Mouse (Mus musculus): ENCODE results near the gene Tpcn2. TPM values are rescaled to one million over a fixed set of nuclear protein-coding genes. Genes with fewer than 3 reads are reported as not detected.
A peak's percentile ranks its signal among the peaks of the same experiment; 100 is the strongest.

Gene Tpcn2
- total RNA-seq (2017): 5.7 and 6.6 TPM in 2 replicates

DNA sequence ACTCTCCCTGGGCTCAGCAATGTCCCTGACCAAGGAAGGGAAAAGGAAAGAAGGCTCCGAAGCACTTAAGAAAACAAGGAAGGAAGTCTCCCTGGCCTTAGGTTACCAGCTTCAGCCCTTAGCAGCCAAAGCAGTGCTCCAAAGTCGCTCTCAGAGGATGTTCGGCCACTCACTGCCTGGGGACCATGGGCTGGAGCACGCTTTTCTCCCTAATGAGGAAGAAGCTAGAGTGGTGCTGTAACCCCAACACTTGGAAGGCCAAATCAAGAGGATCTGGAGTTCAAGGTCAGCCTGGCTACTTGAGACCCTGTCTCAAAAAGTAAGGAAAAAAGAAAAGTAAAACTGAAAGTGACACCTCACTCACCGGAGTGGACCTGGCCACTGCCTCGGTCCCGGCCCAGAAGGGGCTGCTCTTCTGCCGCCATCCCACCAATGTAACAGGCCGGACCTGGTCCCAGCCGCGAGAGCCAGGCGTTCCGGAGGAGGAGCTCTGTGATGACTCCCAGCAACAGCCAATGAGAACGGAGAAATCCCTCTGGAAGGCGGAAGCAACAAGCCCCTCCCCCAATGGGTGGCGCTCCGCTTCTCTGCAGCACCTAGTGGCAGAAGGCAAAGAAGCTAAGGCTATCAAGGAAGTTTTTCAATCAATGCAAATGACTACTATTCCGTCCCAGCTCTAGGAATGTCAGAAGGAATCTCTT lies at the start of gene Tpcn2:
Gene Tpcn2 (minus strand): TSS at position 525 of the 701 bp plus-strand sequence.
- peak; percentile 95 to 96 for ATAC-seq (replicated peaks in 1 of 2; ENCODE audit: insufficient read depth in 1 of 2, low FRiP score in 2 of 2, low TSS enrichment in 1 of 2, low read depth in 1 of 2, poor library complexity in 2 of 2, severe bottlenecking in 2 of 2)

GRCm38 (mm10) chr7:145332376-145333041 lies 48.7 kb upstream of the Tpcn2 start:
- no peak for ATAC-seq (replicated peaks in 1 of 2; ENCODE audit: insufficient read depth in 1 of 2, low FRiP score in 2 of 2, low TSS enrichment in 1 of 2, low read depth in 1 of 2, poor library complexity in 2 of 2, severe bottlenecking in 2 of 2)

- no peak for ATAC-seq (replicated peaks in 1 of 2; ENCODE audit: insufficient read depth in 1 of 2, low FRiP score in 2 of 2, low TSS enrichment in 1 of 2, low read depth in 1 of 2, poor library complexity in 2 of 2, severe bottlenecking in 2 of 2)
Observed at GRCm38 (mm10) chr7:145330641-145331040, 46.8 kb upstream of the Tpcn2 start.

GRCm38 (mm10) chr7:145329982-145330381 lies 46.2 kb upstream of the Tpcn2 start:
- ATAC-seq (replicated peaks in 1 of 2; ENCODE audit: insufficient read depth in 1 of 2, low FRiP score in 2 of 2, low TSS enrichment in 1 of 2, low read depth in 1 of 2, poor library complexity in 2 of 2, severe bottlenecking in 2 of 2): no peak

DNA sequence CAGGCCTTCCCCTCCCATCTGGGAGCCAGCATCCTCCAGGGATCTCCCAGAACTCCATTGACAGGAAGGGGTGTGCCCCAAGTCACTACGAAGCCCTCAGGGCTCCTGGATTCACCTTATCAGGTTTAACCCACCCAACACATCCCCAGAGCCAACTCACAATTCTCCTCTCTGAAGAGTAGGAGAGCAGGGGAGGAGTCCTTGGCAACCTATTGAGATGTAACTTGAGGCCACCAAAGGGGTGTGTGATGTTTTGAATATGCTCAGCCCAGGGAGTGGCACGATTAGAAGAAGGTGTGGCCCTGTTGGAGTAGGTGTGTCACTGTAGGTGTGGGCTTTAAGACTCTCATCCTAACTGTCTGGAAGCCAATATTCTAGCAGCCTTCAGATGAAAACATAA lies 41.9 kb upstream of the Tpcn2 start:
- ATAC-seq (replicated peaks in 1 of 2; ENCODE audit: insufficient read depth in 1 of 2, low FRiP score in 2 of 2, low TSS enrichment in 1 of 2, low read depth in 1 of 2, poor library complexity in 2 of 2, severe bottlenecking in 2 of 2): no peak

GRCm38 (mm10) chr7:145323607-145324006 lies 39.8 kb upstream of the Tpcn2 start:
- ATAC-seq (replicated peaks in 1 of 2; ENCODE audit: insufficient read depth in 1 of 2, low FRiP score in 2 of 2, low TSS enrichment in 1 of 2, low read depth in 1 of 2, poor library complexity in 2 of 2, severe bottlenecking in 2 of 2): no peak

GRCm38 (mm10) chr7:145319481-145319880 lies 35.7 kb upstream of the Tpcn2 start:
- ATAC-seq (replicated peaks in 1 of 2; ENCODE audit: insufficient read depth in 1 of 2, low FRiP score in 2 of 2, low TSS enrichment in 1 of 2, low read depth in 1 of 2, poor library complexity in 2 of 2, severe bottlenecking in 2 of 2): no peak

GRCm38 (mm10) chr7:145317522-145317921 lies 33.7 kb upstream of the Tpcn2 start:
- no peak for ATAC-seq (replicated peaks in 1 of 2; ENCODE audit: insufficient read depth in 1 of 2, low FRiP score in 2 of 2, low TSS enrichment in 1 of 2, low read depth in 1 of 2, poor library complexity in 2 of 2, severe bottlenecking in 2 of 2)

GRCm38 (mm10) chr7:145314785-145315411 lies 31.1 kb upstream of the Tpcn2 start, which contains the start of gene Mrgprd:
TSS of gene Mrgprd (plus strand) at chr7:145314835.
- ATAC-seq (replicated peaks in 1 of 2; ENCODE audit: insufficient read depth in 1 of 2, low FRiP score in 2 of 2, low TSS enrichment in 1 of 2, low read depth in 1 of 2, poor library complexity in 2 of 2, severe bottlenecking in 2 of 2): no peak

GRCm38 (mm10) chr7:145312137-145312536 lies 28.3 kb upstream of the Tpcn2 start:
- ATAC-seq (replicated peaks in 1 of 2; ENCODE audit: insufficient read depth in 1 of 2, low FRiP score in 2 of 2, low TSS enrichment in 1 of 2, low read depth in 1 of 2, poor library complexity in 2 of 2, severe bottlenecking in 2 of 2): no peak

DNA sequence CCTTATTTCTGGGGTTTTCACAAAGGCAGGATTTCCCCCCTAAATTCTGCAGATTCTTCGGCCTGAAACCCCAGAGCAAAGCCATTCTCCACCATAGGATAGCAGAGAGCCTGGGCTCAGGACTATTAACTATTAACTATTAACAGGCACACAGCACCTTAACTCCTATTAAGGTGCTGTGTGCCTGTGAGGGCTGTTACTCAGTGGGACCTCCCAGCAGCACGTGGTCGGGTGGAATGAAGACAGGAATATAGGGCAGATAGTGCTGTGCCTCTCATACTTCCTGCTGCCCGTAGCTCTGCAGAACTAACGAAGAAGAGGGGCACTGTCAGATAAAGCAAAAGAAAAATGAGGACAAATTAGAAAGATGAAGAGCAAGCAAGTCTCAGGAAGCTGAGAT lies 26.7 kb upstream of the Tpcn2 start:
- no peak for ATAC-seq (replicated peaks in 1 of 2; ENCODE audit: insufficient read depth in 1 of 2, low FRiP score in 2 of 2, low TSS enrichment in 1 of 2, low read depth in 1 of 2, poor library complexity in 2 of 2, severe bottlenecking in 2 of 2)

DNA sequence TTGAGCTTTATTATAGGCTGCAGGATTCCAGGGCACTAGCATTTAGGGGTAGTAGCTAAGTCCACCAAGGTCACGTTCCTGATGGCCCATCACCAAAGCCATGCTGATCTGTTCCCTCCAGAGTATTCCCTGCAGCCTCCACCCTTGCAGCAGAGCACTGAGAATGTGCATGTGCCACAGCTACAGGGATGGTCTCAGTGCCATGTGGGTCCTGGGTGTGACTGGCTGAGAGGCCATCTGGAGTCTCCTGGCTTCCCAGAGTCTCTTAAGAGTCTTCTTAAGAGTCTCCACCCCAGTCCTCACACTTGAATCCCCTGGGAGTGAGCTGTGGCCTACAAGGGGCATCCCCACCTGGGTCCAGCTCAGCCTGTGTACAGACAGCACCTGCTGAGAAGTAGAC lies 26.1 kb upstream of the Tpcn2 start:
- no peak for ATAC-seq (replicated peaks in 1 of 2; ENCODE audit: insufficient read depth in 1 of 2, low FRiP score in 2 of 2, low TSS enrichment in 1 of 2, low read depth in 1 of 2, poor library complexity in 2 of 2, severe bottlenecking in 2 of 2)

- no peak for ATAC-seq (replicated peaks in 1 of 2; ENCODE audit: insufficient read depth in 1 of 2, low FRiP score in 2 of 2, low TSS enrichment in 1 of 2, low read depth in 1 of 2, poor library complexity in 2 of 2, severe bottlenecking in 2 of 2)
Observed at GRCm38 (mm10) chr7:145308866-145309265, 25.1 kb upstream of the Tpcn2 start.

DNA sequence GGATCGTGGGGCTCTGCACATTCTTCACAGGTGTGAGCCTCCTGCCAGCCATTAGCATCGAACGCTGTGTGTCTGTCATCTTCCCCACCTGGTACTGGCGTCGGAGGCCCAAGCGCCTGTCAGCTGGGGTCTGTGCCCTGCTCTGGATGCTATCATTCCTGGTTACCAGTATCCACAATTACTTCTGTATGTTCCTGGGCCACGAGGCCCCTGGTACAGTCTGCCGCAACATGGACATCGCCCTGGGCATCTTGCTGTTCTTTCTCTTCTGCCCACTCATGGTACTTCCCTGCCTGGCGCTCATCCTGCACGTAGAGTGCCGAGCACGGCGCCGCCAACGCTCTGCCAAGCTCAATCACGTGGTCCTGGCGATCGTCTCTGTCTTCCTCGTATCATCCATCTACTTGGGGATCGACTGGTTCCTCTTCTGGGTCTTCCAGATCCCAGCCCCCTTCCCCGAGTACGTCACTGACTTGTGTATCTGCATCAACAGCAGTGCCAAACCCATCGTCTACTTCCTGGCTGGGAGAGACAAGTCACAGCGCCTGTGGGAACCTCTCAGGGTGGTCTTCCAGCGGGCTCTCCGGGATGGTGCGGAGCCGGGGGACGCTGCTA lies 24.4 kb upstream of the Tpcn2 start:
- no peak for ATAC-seq (replicated peaks in 1 of 2; ENCODE audit: insufficient read depth in 1 of 2, low FRiP score in 2 of 2, low TSS enrichment in 1 of 2, low read depth in 1 of 2, poor library complexity in 2 of 2, severe bottlenecking in 2 of 2)

GRCm38 (mm10) chr7:145307636-145308035 lies 23.8 kb upstream of the Tpcn2 start:
- ATAC-seq (replicated peaks in 1 of 2; ENCODE audit: insufficient read depth in 1 of 2, low FRiP score in 2 of 2, low TSS enrichment in 1 of 2, low read depth in 1 of 2, poor library complexity in 2 of 2, severe bottlenecking in 2 of 2): no peak

- no peak for ATAC-seq (replicated peaks in 1 of 2; ENCODE audit: insufficient read depth in 1 of 2, low FRiP score in 2 of 2, low TSS enrichment in 1 of 2, low read depth in 1 of 2, poor library complexity in 2 of 2, severe bottlenecking in 2 of 2)
Observed at GRCm38 (mm10) chr7:145304153-145304552, 20.3 kb upstream of the Tpcn2 start.

GRCm38 (mm10) chr7:145302488-145303285 lies 18.9 kb upstream of the Tpcn2 start:
- ATAC-seq (replicated peaks in 1 of 2; ENCODE audit: insufficient read depth in 1 of 2, low FRiP score in 2 of 2, low TSS enrichment in 1 of 2, low read depth in 1 of 2, poor library complexity in 2 of 2, severe bottlenecking in 2 of 2): peak; percentile 61 to 66
